Mouse (Mus musculus) embryonic facial prominence, embryonic 10.5 days (tissue): ENCODE data around the gene Gm45521. TPM values are rescaled to one million over a fixed set of nuclear protein-coding genes. Genes with fewer than 3 reads are reported as not detected.
A peak's percentile ranks its signal among the peaks of the same experiment; 100 is the strongest.

Experiments used
- DNase-seq: peaks from one replicate; pipeline ENCODE4 v3.0.0-alpha.2; 2017; ENCODE audit warnings: low spot score
- H3K27ac ChIP-seq: fragments of 300-500 bp; sonication (generic); replicated peaks from 2 replicates; pipeline ENCODE4 v1.5.1; 2016; ENCODE audit warnings: mild to moderate bottlenecking
- H3K27me3 ChIP-seq: fragments of 300-500 bp; sonication (generic); replicated peaks from 2 replicates; pipeline ENCODE4 v1.6.1; 2016; ENCODE audit warnings: low read depth, mild to moderate bottlenecking; ENCODE audit not compliant: poor library complexity, severe bottlenecking
- H3K36me3 ChIP-seq: fragments of 300-500 bp; sonication (generic); replicated peaks from 2 replicates; pipeline ENCODE4 v1.6.1; 2016; ENCODE audit warnings: mild to moderate bottlenecking, moderate library complexity
- H3K4me1 ChIP-seq: fragments of 300-500 bp; sonication (generic); 2 replicates; pipeline ENCODE4 v1.6.1; 2016
- H3K4me3 ChIP-seq: fragments of 300-500 bp; sonication (generic); 2 replicates; pipeline ENCODE4 v1.5.1; 2016; ENCODE audit warnings: mild to moderate bottlenecking, moderate library complexity
- H3K9me3 ChIP-seq: fragments of 300-500 bp; sonication (generic); 2 replicates; pipeline ENCODE4 v1.6.1; 2016; ENCODE audit warnings: mild to moderate bottlenecking
- WGBS: fragments of 180-500 bp; shearing (Covaris S2); methylation state at CpG from one replicate; pipeline ENCODE4 v1.1.7; 2016; 5-methylcytosine and 5-hydroxymethylcytosine counted together
- polyA plus RNA-seq: library from polyadenylated mRNA; unstranded; fragments of >200 nt; fragmentation: Nextera tagmentation; extraction: Ambion mirVana; gene quantifications from 2 replicates; pipeline ENCODE4 v1.2.1, GENCODE M21; 2016

The Gm45521 gene
- polyA plus RNA-seq, 1 experiment from 2014 or later: not detected

- H3K9me3 ChIP-seq: no peaks in the 10 kb centered on the region
- peak; percentile 38 for DNase-seq
Observed at GRCm38 (mm10) chr14:7960616-7961015, 3.5 kb downstream of the Gm45521 start.

GRCm38 (mm10) chr14:7961714-7962113 is 4.6 kb downstream of the Gm45521 start:
- 89% methylated on average over 5 of the region's 5 CpGs for WGBS
- no peak for DNase-seq
- peaks cover 12% of the 10 kb centered on the region for H3K4me1 ChIP-seq
- H3K27ac ChIP-seq: no peak overlapping the region
- H3K4me3 ChIP-seq: no peak overlapping the region
- H3K9me3 ChIP-seq: no peaks in the 10 kb centered on the region
- H3K27me3 ChIP-seq: no peaks in the 10 kb centered on the region
- H3K36me3 ChIP-seq: no peaks in the 10 kb centered on the region

More at GRCm38 (mm10) chr14:7960616-7961015, 3.5 kb downstream of the Gm45521 start:
- H3K4me1 ChIP-seq: peaks cover 15% of the 10 kb centered on the region
- H3K27me3 ChIP-seq: no peaks in the 10 kb centered on the region
- no peak overlapping the region for H3K27ac ChIP-seq
- H3K4me3 ChIP-seq: no peak overlapping the region
- WGBS: 53% methylated on average over 11 of the region's 11 CpGs
- no peaks in the 10 kb centered on the region for H3K36me3 ChIP-seq

GRCm38 (mm10) chr14:7962626-7963025 is 5.5 kb downstream of the Gm45521 start:
- H3K9me3 ChIP-seq: no peaks in the 10 kb centered on the region
- DNase-seq: no peak
- no peaks in the 10 kb centered on the region for H3K36me3 ChIP-seq
- H3K4me3 ChIP-seq: no peak overlapping the region
- H3K27me3 ChIP-seq: no peaks in the 10 kb centered on the region
- H3K27ac ChIP-seq: no peak overlapping the region
- WGBS: 77% methylated on average over 2 of the region's 2 CpGs
- H3K4me1 ChIP-seq: 0 out of 2 replicates have a peak, but pooled peaks cover 4% of the 10 kb centered on the region

- WGBS: 63% methylated on average over 7 of the region's 7 CpGs
- no peak for DNase-seq
- no peaks in the 10 kb centered on the region for H3K9me3 ChIP-seq
- no peaks in the 10 kb centered on the region for H3K36me3 ChIP-seq
- no peaks in the 10 kb centered on the region for H3K27me3 ChIP-seq
- H3K4me3 ChIP-seq: no peak overlapping the region
- H3K4me1 ChIP-seq: 0 out of 2 replicates have a peak, but pooled peaks cover 4% of the 10 kb centered on the region
- H3K27ac ChIP-seq: no peak overlapping the region
Observed at GRCm38 (mm10) chr14:7963160-7963559, 6.1 kb downstream of the Gm45521 start.

GRCm38 (mm10) chr14:7964219-7964889 is 7.3 kb downstream of the Gm45521 start:
- no peaks in the 10 kb centered on the region for H3K36me3 ChIP-seq
- 0 out of 2 replicates have a peak, but pooled peaks cover 4% of the 10 kb centered on the region for H3K4me1 ChIP-seq
- DNase-seq: peak; percentile 67
- H3K27me3 ChIP-seq: no peaks in the 10 kb centered on the region
- WGBS: 57% methylated on average over 11 of the region's 11 CpGs
- H3K4me3 ChIP-seq: no peak overlapping the region
- no peaks in the 10 kb centered on the region for H3K9me3 ChIP-seq
- no peak overlapping the region for H3K27ac ChIP-seq

GRCm38 (mm10) chr14:7971889-7972493 is 14.9 kb downstream of the Gm45521 start:
- no peaks in the 10 kb centered on the region for H3K4me1 ChIP-seq
- no peaks in the 10 kb centered on the region for H3K9me3 ChIP-seq
- H3K27ac ChIP-seq: no peak overlapping the region
- WGBS: 73% methylated on average over 10 of the region's 10 CpGs
- no peak for DNase-seq
- H3K27me3 ChIP-seq: no peaks in the 10 kb centered on the region
- H3K36me3 ChIP-seq: no peaks in the 10 kb centered on the region
- no peak overlapping the region for H3K4me3 ChIP-seq

- Histone ChIP-seq H3K36me3 (no peaks in the 10 kb centered on the region), H3K4me1 (no peaks in the 10 kb centered on the region), H3K27ac (no peak overlapping the region), H3K27me3 (no peaks in the 10 kb centered on the region), H3K9me3 (no peaks in the 10 kb centered on the region), H3K4me3 (no peak overlapping the region)
- no peak for DNase-seq
- WGBS: 72% methylated on average over 1 of the region's 1 CpGs
Observed at GRCm38 (mm10) chr14:7974643-7975042, 17.6 kb downstream of the Gm45521 start.

GRCm38 (mm10) chr14:7975177-7975576 is 18.1 kb downstream of the Gm45521 start:
- no peaks in the 10 kb centered on the region for H3K36me3 ChIP-seq
- no peaks in the 10 kb centered on the region for H3K9me3 ChIP-seq
- no peaks in the 10 kb centered on the region for H3K4me1 ChIP-seq
- 87% methylated on average over 6 of the region's 6 CpGs for WGBS
- DNase-seq: no peak
- no peak overlapping the region for H3K4me3 ChIP-seq
- no peak overlapping the region for H3K27ac ChIP-seq
- no peaks in the 10 kb centered on the region for H3K27me3 ChIP-seq

- no peaks in the 10 kb centered on the region for H3K36me3 ChIP-seq
- H3K4me3 ChIP-seq: no peak overlapping the region
- H3K9me3 ChIP-seq: no peaks in the 10 kb centered on the region
- no peak for DNase-seq
- no peaks in the 10 kb centered on the region for H3K27me3 ChIP-seq
- WGBS: 97% methylated on average over 1 of the region's 1 CpGs
- H3K27ac ChIP-seq: no peak overlapping the region
- H3K4me1 ChIP-seq: no peaks in the 10 kb centered on the region
Observed at GRCm38 (mm10) chr14:7977471-7977870, 20.4 kb downstream of the Gm45521 start.

GRCm38 (mm10) chr14:7978183-7978582 is 21.1 kb downstream of the Gm45521 start:
- no peak overlapping the region for H3K4me3 ChIP-seq
- no peak for DNase-seq
- no peaks in the 10 kb centered on the region for H3K4me1 ChIP-seq
- WGBS: 83% methylated on average over 1 of the region's 1 CpGs
- no peaks in the 10 kb centered on the region for H3K27me3 ChIP-seq
- no peaks in the 10 kb centered on the region for H3K36me3 ChIP-seq
- no peaks in the 10 kb centered on the region for H3K9me3 ChIP-seq
- H3K27ac ChIP-seq: no peak overlapping the region

- Histone ChIP-seq H3K36me3 (no peaks in the 10 kb centered on the region), H3K27me3 (no peaks in the 10 kb centered on the region), H3K27ac (no peak overlapping the region), H3K9me3 (no peaks in the 10 kb centered on the region), H3K4me1 (no peaks in the 10 kb centered on the region), H3K4me3 (no peak overlapping the region)
- no peak for DNase-seq
- 95% methylated on average over 1 of the region's 1 CpGs for WGBS
Observed at GRCm38 (mm10) chr14:7981226-7981625, 24.1 kb downstream of the Gm45521 start.

- DNase-seq: no peak
- H3K27me3 ChIP-seq: no peaks in the 10 kb centered on the region
- no peaks in the 10 kb centered on the region for H3K36me3 ChIP-seq
- WGBS: 89% methylated on average over 6 of the region's 6 CpGs
- 0 out of 2 replicates have a peak, but pooled peaks cover 4% of the 10 kb centered on the region for H3K4me1 ChIP-seq
- H3K9me3 ChIP-seq: no peaks in the 10 kb centered on the region
- no peak overlapping the region for H3K27ac ChIP-seq
- H3K4me3 ChIP-seq: no peak overlapping the region
Observed at GRCm38 (mm10) chr14:7986913-7987312, 29.8 kb downstream of the Gm45521 start.

- no peak overlapping the region for H3K27ac ChIP-seq
- H3K4me3 ChIP-seq: no peak overlapping the region
- H3K4me1 ChIP-seq: 0 out of 2 replicates have a peak, but pooled peaks cover 4% of the 10 kb centered on the region
- 56% methylated on average over 1 of the region's 1 CpGs for WGBS
- no peaks in the 10 kb centered on the region for H3K36me3 ChIP-seq
- no peaks in the 10 kb centered on the region for H3K9me3 ChIP-seq
- no peaks in the 10 kb centered on the region for H3K27me3 ChIP-seq
- no peak for DNase-seq
Observed at GRCm38 (mm10) chr14:7989371-7989770, 32.3 kb downstream of the Gm45521 start.
